Mouse (Mus musculus): ENCODE results near the gene Znhit2. TPM values are rescaled to one million over a fixed set of nuclear protein-coding genes. Genes with fewer than 3 reads are reported as not detected.

Znhit2 gene
- polyA plus RNA-seq (2015; fragmentation: Nextera tagmentation; extraction: Ambion mirVana): 31.2 and 33.9 TPM in 2 replicates

DNA sequence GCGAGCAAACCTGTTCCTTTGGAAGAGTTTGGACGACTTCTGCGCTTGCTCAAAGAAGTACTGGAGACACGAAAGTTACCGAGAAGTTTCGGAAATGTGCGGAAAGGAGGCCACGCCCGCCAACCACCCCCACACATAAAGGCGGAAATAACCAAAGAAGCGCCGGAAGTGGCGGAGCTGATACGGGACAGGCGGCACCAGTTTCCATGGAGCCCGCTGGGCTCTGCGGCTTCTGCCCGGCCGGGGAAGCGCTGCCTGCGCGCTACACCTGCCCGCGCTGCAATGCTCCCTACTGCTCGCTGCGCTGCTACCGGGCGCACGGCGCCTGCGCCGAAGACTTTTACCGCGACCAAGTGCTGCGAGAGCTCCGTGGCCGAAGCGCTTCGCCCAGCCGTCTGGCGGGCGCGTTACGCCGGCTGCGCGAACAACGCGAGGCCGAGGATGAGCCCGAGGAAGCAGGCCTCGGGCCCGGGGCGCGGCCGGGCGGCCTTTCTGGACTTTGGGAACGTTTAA is at the start of gene Znhit2:
Znhit2 (plus strand) TSS at position 172 of the 513 bp plus-strand sequence.
- no peaks in the 10 kb centered on the region for H3K27me3 ChIP-seq (replicated peaks; ENCODE audit: insufficient read depth, low read length)
- under 1% methylated on average over 45 of the region's 58 CpGs for WGBS
- H3K4me3 ChIP-seq (ENCODE audit: low read depth, low read length): peak within 1 kb of the TSS; percentile 70
- TF ChIP-seq CTCF (IDR thresholded peaks at IDR 0.05): peak; percentile 11; the same call in 1 of the 2 replicates
- TF ChIP-seq EP300 (IDR thresholded peaks at IDR 0.05): no peak
- no peaks in the 10 kb centered on the region for H3K36me3 ChIP-seq (ENCODE audit: insufficient read depth, low read length)
- H3K4me1 ChIP-seq (ENCODE audit: insufficient read depth, low read depth, low read length): peaks cover 15% of the 10 kb centered on the region
- peak within 1 kb of the TSS; percentile 89 for H3K27ac ChIP-seq (ENCODE audit: low read length)
- H3K9me3 ChIP-seq (ENCODE audit: low read length): no peaks in the 10 kb centered on the region
- H3K9ac ChIP-seq (replicated peaks; ENCODE audit: low read depth): peak within 1 kb of the TSS; percentile 90
- DNase-seq (ENCODE audit: low spot score) (peak; percentile 98), ATAC-seq (peak; percentile 83)
- peak within 1 kb of the TSS; percentile 90 for H3K4me2 ChIP-seq (replicated peaks; ENCODE audit: low read depth, low read length)

GRCm38 (mm10) chr19:6013691-6014090 is 47.3 kb upstream of the Znhit2 start:
- peaks cover 16% of the 10 kb centered on the region for H3K4me1 ChIP-seq (ENCODE audit: insufficient read depth, low read depth, low read length)
- H3K27me3 ChIP-seq (replicated peaks; ENCODE audit: insufficient read depth, low read length): no peaks in the 10 kb centered on the region
- ATAC-seq: no peak
- H3K36me3 ChIP-seq (ENCODE audit: insufficient read depth, low read length): peaks cover 9% of the 10 kb centered on the region
- no peak overlapping the region for H3K9ac ChIP-seq (replicated peaks; ENCODE audit: low read depth)
- 91% methylated on average over 9 of the region's 10 CpGs for WGBS
- DNase-seq (ENCODE audit: low spot score): no peak
- H3K4me3 ChIP-seq (ENCODE audit: low read depth, low read length): no peak overlapping the region
- H3K4me2 ChIP-seq (replicated peaks; ENCODE audit: low read depth, low read length): no peak overlapping the region
- TF ChIP-seq CTCF (IDR thresholded peaks at IDR 0.05): no peak
- no peak for TF ChIP-seq EP300 (IDR thresholded peaks at IDR 0.05)
- no peak overlapping the region for H3K27ac ChIP-seq (ENCODE audit: low read length)
- no peaks in the 10 kb centered on the region for H3K9me3 ChIP-seq (ENCODE audit: low read length)

DNA sequence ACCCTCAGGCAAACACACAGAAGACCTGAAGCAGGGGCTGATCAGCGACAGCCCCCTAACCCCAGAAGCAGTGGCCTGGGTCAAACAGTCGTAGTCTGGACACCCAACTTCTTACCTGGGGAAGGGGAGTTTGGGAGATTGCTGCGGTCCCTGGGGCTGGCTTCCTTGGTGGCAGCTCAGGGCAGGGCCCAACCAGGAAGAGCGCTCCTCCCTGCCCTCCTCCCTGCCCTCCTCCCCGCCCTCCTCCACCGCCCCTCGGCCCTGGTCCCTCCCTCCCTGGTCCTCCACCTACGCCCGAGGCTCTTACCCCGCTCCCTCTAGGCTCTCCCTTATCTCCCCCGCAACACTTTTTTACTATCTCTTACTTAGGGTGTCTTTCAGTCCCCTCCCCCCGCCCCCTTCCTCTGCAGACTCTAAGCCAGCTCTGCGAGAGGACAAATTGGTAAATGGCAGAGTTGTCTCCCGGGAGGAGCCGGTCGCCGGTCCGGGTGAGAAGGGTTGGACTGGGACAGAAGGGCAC is 45.9 kb upstream of the Znhit2 start:
- WGBS: 2% methylated on average over 16 of the region's 18 CpGs
- DNase-seq (ENCODE audit: low spot score): peak; percentile 80
- Histone ChIP-seq H3K4me3 (ENCODE audit: low read depth, low read length) (peak overlapping the region; percentile 59), H3K36me3 (ENCODE audit: insufficient read depth, low read length) (peaks cover 7% of the 10 kb centered on the region), H3K9ac (replicated peaks; ENCODE audit: low read depth) (peak overlapping the region; percentile 52), H3K27ac (ENCODE audit: low read length) (peak overlapping the region; percentile 68), H3K27me3 (replicated peaks; ENCODE audit: insufficient read depth, low read length) (no peaks in the 10 kb centered on the region), H3K4me1 (ENCODE audit: insufficient read depth, low read depth, low read length) (peaks cover 16% of the 10 kb centered on the region), H3K4me2 (replicated peaks; ENCODE audit: low read depth, low read length) (peak overlapping the region; percentile 85), H3K9me3 (ENCODE audit: low read length) (no peaks in the 10 kb centered on the region)
- ATAC-seq: peak; percentile 86
- TF ChIP-seq EP300 (IDR thresholded peaks at IDR 0.05) (no peak), CTCF (IDR thresholded peaks at IDR 0.05) (no peak)

- H3K4me2 ChIP-seq (replicated peaks; ENCODE audit: low read depth, low read length): peak within 1 kb of the TSS; percentile 85
- peak within 1 kb of the TSS; percentile 59 for H3K4me3 ChIP-seq (ENCODE audit: low read depth, low read length)
- TF ChIP-seq CTCF (IDR thresholded peaks at IDR 0.05): peak; percentile 51
- no peak for TF ChIP-seq EP300 (IDR thresholded peaks at IDR 0.05)
- ATAC-seq (peak; percentile 74), DNase-seq (ENCODE audit: low spot score) (peak; percentile 81)
- no peaks in the 10 kb centered on the region for H3K9me3 ChIP-seq (ENCODE audit: low read length)
- H3K27me3 ChIP-seq (replicated peaks; ENCODE audit: insufficient read depth, low read length): no peaks in the 10 kb centered on the region
- H3K4me1 ChIP-seq (ENCODE audit: insufficient read depth, low read depth, low read length): peaks cover 16% of the 10 kb centered on the region
- H3K9ac ChIP-seq (replicated peaks; ENCODE audit: low read depth): peak within 1 kb of the TSS; percentile 52
- peaks cover 2% of the 10 kb centered on the region; the same call in 1 of the 2 replicates for H3K36me3 ChIP-seq (ENCODE audit: insufficient read depth, low read length)
- H3K27ac ChIP-seq (ENCODE audit: low read length): peak within 1 kb of the TSS; percentile 68
- WGBS: 2% methylated on average over 39 of the region's 40 CpGs
Observed at GRCm38 (mm10) chr19:6015511-6016315, 45.3 kb upstream of the Znhit2 start, which contains the start of gene Capn1. Gene Capn1, minus strand, starts transcription at chr19:6015897.

DNA sequence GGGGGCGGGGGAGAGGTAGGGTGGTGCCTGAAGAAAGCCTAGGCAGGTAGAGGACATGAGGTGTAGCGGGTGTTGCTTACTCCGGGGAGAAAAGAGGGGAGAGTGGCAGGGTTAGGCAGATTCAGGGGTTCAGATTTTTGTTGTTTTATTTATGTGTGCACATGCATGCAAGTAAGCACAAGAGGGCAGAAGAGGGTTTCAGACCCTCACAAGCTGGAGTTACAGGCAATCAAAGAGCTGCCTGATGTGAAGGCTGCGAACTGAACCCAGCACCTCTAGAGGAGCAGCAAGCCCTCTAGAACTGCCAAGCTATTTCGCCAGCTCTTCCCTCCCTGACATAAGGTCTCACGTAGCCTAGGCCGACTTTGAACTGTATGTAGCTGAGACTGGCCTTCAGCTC is 44.5 kb upstream of the Znhit2 start:
- no peak overlapping the region for H3K9ac ChIP-seq (replicated peaks; ENCODE audit: low read depth)
- H3K36me3 ChIP-seq (ENCODE audit: insufficient read depth, low read length): no peaks in the 10 kb centered on the region
- 56% methylated on average over 7 of the region's 7 CpGs for WGBS
- TF ChIP-seq CTCF (IDR thresholded peaks at IDR 0.05) (peak; percentile 36), EP300 (IDR thresholded peaks at IDR 0.05) (no peak)
- no peak overlapping the region for H3K27ac ChIP-seq (ENCODE audit: low read length)
- no peaks in the 10 kb centered on the region for H3K9me3 ChIP-seq (ENCODE audit: low read length)
- DNase-seq (ENCODE audit: low spot score) (peak; percentile 39), ATAC-seq (no peak)
- no peaks in the 10 kb centered on the region for H3K27me3 ChIP-seq (replicated peaks; ENCODE audit: insufficient read depth, low read length)
- no peak overlapping the region for H3K4me3 ChIP-seq (ENCODE audit: low read depth, low read length)
- H3K4me1 ChIP-seq (ENCODE audit: insufficient read depth, low read depth, low read length): peaks cover 16% of the 10 kb centered on the region
- H3K4me2 ChIP-seq (replicated peaks; ENCODE audit: low read depth, low read length): no peak overlapping the region

Data from lung, postnatal 0 days (tissue).